In genomic region chr17:80332386-80332785, GRCm38 (mm10) we compare ENCODE assay signal across 9 mouse cellular contexts. TPM values are rescaled to one million over a fixed set of nuclear protein-coding genes. Genes with fewer than 3 reads are reported as not detected.
A peak's percentile ranks its signal among the peaks of the same experiment; 100 is the strongest.
DNase-seq lines count a peak whose midpoint lies in the region; ATAC-seq and TF ChIP-seq lines count a peak whose summit lies in the region.
"Had no signal": no experiment of that assay in that cellular context is flagged by ENCODE, and none has a peak within 500 bp of the region (broad histone marks: within the 10 kb centered on the region; RNA-seq: fewer than 3 reads in every experiment).

No protein-coding gene starts in this region.

- no peak for TF ChIP-seq EP300 in heart, postnatal 0 days (IDR thresholded peaks at IDR 0.05; ENCODE audit: low read depth)
- TF ChIP-seq EP300 in MEL (IDR thresholded peaks at IDR 0.05; ENCODE audit: low read depth in 1 of 2, low read length in 2 of 2): no peak

- intact Hi-C loops in heart, postnatal 25 days (cut with DNase I): no loop called here

- H3K9ac ChIP-seq in heart, postnatal 0 days (replicated peaks; ENCODE audit: low read depth, low read length): no peak overlapping the region
- H3K9ac ChIP-seq in midbrain, embryonic 15.5 days: no peak overlapping the region
- no peak overlapping the region for H3K9ac ChIP-seq in midbrain, embryonic 11.5 days (ENCODE audit: low read length)
- H3K9ac ChIP-seq in MEL (ENCODE audit: control insufficient read depth, low read depth, low read length, poor library complexity, severe bottlenecking): no peak overlapping the region

- H3K4me3 ChIP-seq in heart, postnatal 0 days (ENCODE audit: low read depth, low read length): no peak overlapping the region
- no peak overlapping the region for H3K4me3 ChIP-seq in midbrain, embryonic 15.5 days
- no peak overlapping the region for H3K4me3 ChIP-seq in midbrain, embryonic 11.5 days (ENCODE audit: low read depth, low read length)
- no peak overlapping the region for H3K4me3 ChIP-seq in MEL (ENCODE audit: control insufficient read depth in 1 of 2, insufficient read depth in 1 of 2, low read depth in 2 of 2, low read length in 2 of 2)
- H3K4me3 ChIP-seq: megakaryocyte, embryonic 14.5 days had no signal

- no peak overlapping the region for H3K27ac ChIP-seq in heart, postnatal 0 days (ENCODE audit: low read depth)
- H3K27ac ChIP-seq in midbrain, embryonic 15.5 days: no peak overlapping the region
- no peak overlapping the region for H3K27ac ChIP-seq in midbrain, embryonic 11.5 days (ENCODE audit: low read depth, low read length)
- no peak overlapping the region for H3K27ac ChIP-seq in MEL (ENCODE audit: control insufficient read depth, low read depth, low read length)

- peak; percentile 53 for TF ChIP-seq CTCF in heart, postnatal 0 days (IDR thresholded peaks at IDR 0.05; ENCODE audit: low read depth)
- TF ChIP-seq CTCF in MEL (IDR thresholded peaks at IDR 0.05 in 2 of 3, conservative IDR thresholded peaks at IDR 0.05 in 1 of 3; ENCODE audit: control insufficient read depth in 1 of 3, insufficient read depth in 1 of 3, low read depth in 2 of 3, low read length in 3 of 3, poor library complexity in 1 of 3, severe bottlenecking in 1 of 3): peak in 2 of 3 experiments; percentile 54 to 55; a peak in 4 of 6 replicates

- WGBS in heart, postnatal 0 days: 57% methylated on average over 2 of the region's 2 CpGs
- WGBS in midbrain, embryonic 15.5 days: 77% methylated on average over 2 of the region's 2 CpGs
- 89% methylated on average over 2 of the region's 2 CpGs for WGBS in midbrain, embryonic 11.5 days

- TF ChIP-seq POLR2A in MEL (IDR thresholded peaks at IDR 0.05; ENCODE audit: control insufficient read depth in 1 of 2, insufficient read depth in 1 of 2, low read depth in 1 of 2, low read length in 2 of 2, poor library complexity in 1 of 2): no peak

- no peaks in the 10 kb centered on the region for H3K79me2 ChIP-seq in MEL (ENCODE audit: control insufficient read depth, insufficient read depth, low read length, poor library complexity)

- peak; percentile 63 for TF ChIP-seq RAD21 in MEL (IDR thresholded peaks at IDR 0.05; ENCODE audit: low read depth, low read length)

- H3K27me3 ChIP-seq in heart, postnatal 0 days (ENCODE audit: control insufficient read depth, insufficient read depth, low read length): no peaks in the 10 kb centered on the region
- no peaks in the 10 kb centered on the region for H3K27me3 ChIP-seq in midbrain, embryonic 15.5 days (replicated peaks)
- H3K27me3 ChIP-seq in midbrain, embryonic 11.5 days (ENCODE audit: control insufficient read depth, insufficient read depth, low read length): no peaks in the 10 kb centered on the region
- H3K27me3 ChIP-seq in MEL (ENCODE audit: control insufficient read depth in 1 of 2, insufficient read depth in 2 of 2, low read length in 2 of 2): peaks cover 2 to 5% of the 10 kb centered on the region in 2 experiments; a peak in 3 of 4 replicates

- no peaks in the 10 kb centered on the region for H3K9me3 ChIP-seq in heart, postnatal 0 days (replicated peaks; ENCODE audit: control insufficient read depth, low read length)
- no peaks in the 10 kb centered on the region for H3K9me3 ChIP-seq in midbrain, embryonic 15.5 days
- H3K9me3 ChIP-seq in midbrain, embryonic 11.5 days (ENCODE audit: control insufficient read depth, low read length): no peaks in the 10 kb centered on the region
- no peaks in the 10 kb centered on the region for H3K9me3 ChIP-seq in MEL (replicated peaks; ENCODE audit: insufficient read depth, low read length)
- H3K9me3 ChIP-seq: megakaryocyte, embryonic 14.5 days had no signal

- no peaks in the 10 kb centered on the region for H3K4me1 ChIP-seq in heart, postnatal 0 days (ENCODE audit: control insufficient read depth, insufficient read depth)
- H3K4me1 ChIP-seq in midbrain, embryonic 15.5 days: no peaks in the 10 kb centered on the region
- H3K4me1 ChIP-seq in midbrain, embryonic 11.5 days (ENCODE audit: control insufficient read depth, insufficient read depth, low read length): no peaks in the 10 kb centered on the region
- no peaks in the 10 kb centered on the region for H3K4me1 ChIP-seq in MEL (ENCODE audit: control insufficient read depth in 1 of 2, insufficient read depth in 2 of 2, low read length in 2 of 2)
- H3K4me1 ChIP-seq: megakaryocyte, embryonic 14.5 days had no signal

- no peak for DNase-seq in heart, postnatal 0 days (ENCODE audit: low spot score)
- DNase-seq in heart, postnatal 25 days (ENCODE audit: low spot score): no peak
- DNase-seq in midbrain, embryonic 11.5 days (ENCODE audit: low spot score, missing footprints): no peak
- peak; percentile 40 for DNase-seq in MEL (ENCODE audit: low read depth, low spot score)
- no peak for DNase-seq in urinary bladder, postnatal 36 days (ENCODE audit: low spot score in 2 of 2)

- no peak overlapping the region for H3K4me2 ChIP-seq in heart, postnatal 0 days (ENCODE audit: low read depth, low read length)
- H3K4me2 ChIP-seq in midbrain, embryonic 15.5 days: no peak overlapping the region
- no peak overlapping the region for H3K4me2 ChIP-seq in midbrain, embryonic 11.5 days

- H3K36me3 ChIP-seq in heart, postnatal 0 days (replicated peaks; ENCODE audit: control insufficient read depth, insufficient read depth, low read length): no peaks in the 10 kb centered on the region
- H3K36me3 ChIP-seq in midbrain, embryonic 15.5 days (replicated peaks): no peaks in the 10 kb centered on the region
- no peaks in the 10 kb centered on the region for H3K36me3 ChIP-seq in midbrain, embryonic 11.5 days (ENCODE audit: control insufficient read depth, insufficient read depth, low read length)
- H3K36me3 ChIP-seq in MEL (ENCODE audit: control insufficient read depth in 1 of 2, insufficient read depth in 2 of 2, low read length in 2 of 2): no peaks in the 10 kb centered on the region

- no peak for ATAC-seq in heart, postnatal 0 days (ENCODE audit: insufficient read depth, low read depth)
- ATAC-seq in midbrain, embryonic 15.5 days (replicated peaks): 0 out of 2 replicates have a peak, but pooled peaks have one; percentile 33
- ATAC-seq in midbrain, embryonic 11.5 days (ENCODE audit: low FRiP score): no peak
- peak; percentile 67; the same call in 1 of the 2 replicates for ATAC-seq in megakaryocyte-erythroid progenitor cell, adult 5-6 weeks (replicated peaks; ENCODE audit: low FRiP score, low TSS enrichment, poor library complexity, severe bottlenecking)
- no peak for ATAC-seq in erythroid progenitor cell, adult 5-6 weeks (replicated peaks; ENCODE audit: low FRiP score, poor library complexity, severe bottlenecking)

RNA-seq across cellular contexts. Expression of gene Arhgef33, which starts 25.2 kb away (rescaled TPM):
- total RNA-seq in heart, postnatal 0 days (2014; rRNA removed; ENCODE audit: low replicate concordance): not detected in 2 replicates
- polyA plus RNA-seq in heart, postnatal 0 days (2015; fragmentation: Nextera tagmentation; extraction: Ambion mirVana): 0.86 and 2.0 TPM in 2 replicates
- not detected for total RNA-seq in heart, postnatal 25 days (2021)
- 1.0 and 1.6 TPM in 2 replicates for polyA plus RNA-seq in midbrain, embryonic 15.5 days (2015; fragmentation: Nextera tagmentation; extraction: Ambion mirVana)
- 0.57 and 0.98 TPM in 2 replicates for polyA plus RNA-seq in midbrain, embryonic 11.5 days (2014; fragmentation: Nextera tagmentation; extraction: Ambion mirVana)
- 0.08 TPM in 1 of 2 replicates, not detected in the other for total RNA-seq in MEL (2012; rRNA removed)
- polyA plus RNA-seq in MEL (2012; ENCODE audit: insufficient read depth in 1 of 2, insufficient read length in 2 of 2, low read depth in 1 of 2, low replicate concordance in 2 of 2, missing spikeins in 1 of 2): not detected
- not detected in 2 replicates for total RNA-seq in megakaryocyte-erythroid progenitor cell, adult 5-6 weeks (2014; fragmentation: Nextera tagmentation)
- total RNA-seq in megakaryocyte-erythroid progenitor cell, adult 5-6 weeks (2017): not detected in 2 replicates
- not detected in 2 replicates for total RNA-seq in erythroid progenitor cell, adult 5-6 weeks (2015; ENCODE audit: low replicate concordance)
- not detected in 2 replicates for total RNA-seq in erythroid progenitor cell, adult 5-6 weeks (2017; ENCODE audit: low replicate concordance)

RNA-seq across cellular contexts. Expression of gene Gm10190, which starts 41.0 kb away (rescaled TPM):
- not detected in 2 replicates for total RNA-seq in heart, postnatal 0 days (2014; rRNA removed; ENCODE audit: low replicate concordance)
- polyA plus RNA-seq in heart, postnatal 0 days (2015; fragmentation: Nextera tagmentation; extraction: Ambion mirVana): 0.90 and 1.1 TPM in 2 replicates
- total RNA-seq in heart, postnatal 25 days (2021): not detected
- polyA plus RNA-seq in midbrain, embryonic 15.5 days (2015; fragmentation: Nextera tagmentation; extraction: Ambion mirVana): 3.3 and 4.4 TPM in 2 replicates
- polyA plus RNA-seq in midbrain, embryonic 11.5 days (2014; fragmentation: Nextera tagmentation; extraction: Ambion mirVana): 0.72 and 1.1 TPM in 2 replicates
- not detected in 2 replicates for total RNA-seq in MEL (2012; rRNA removed)
- not detected for polyA plus RNA-seq in MEL (2012; ENCODE audit: insufficient read depth in 1 of 2, insufficient read length in 2 of 2, low read depth in 1 of 2, low replicate concordance in 2 of 2, missing spikeins in 1 of 2)
- not detected in 2 replicates for total RNA-seq in megakaryocyte-erythroid progenitor cell, adult 5-6 weeks (2014; fragmentation: Nextera tagmentation)
- not detected in 2 replicates for total RNA-seq in megakaryocyte-erythroid progenitor cell, adult 5-6 weeks (2017)
- total RNA-seq in erythroid progenitor cell, adult 5-6 weeks (2015; ENCODE audit: low replicate concordance): not detected in 2 replicates
- not detected in 2 replicates for total RNA-seq in erythroid progenitor cell, adult 5-6 weeks (2017; ENCODE audit: low replicate concordance)

RNA-seq across cellular contexts. Expression of gene Dhx57, which starts 42.1 kb away (rescaled TPM):
- total RNA-seq in heart, postnatal 0 days (2014; rRNA removed; ENCODE audit: low replicate concordance): 3.7 and 7.7 TPM in 2 replicates
- 2.9 and 3.0 TPM in 2 replicates for polyA plus RNA-seq in heart, postnatal 0 days (2015; fragmentation: Nextera tagmentation; extraction: Ambion mirVana)
- total RNA-seq in heart, postnatal 25 days (2021): 1 to 10 TPM; 6.0 to 6.5 TPM
- polyA plus RNA-seq in midbrain, embryonic 15.5 days (2015; fragmentation: Nextera tagmentation; extraction: Ambion mirVana): 52.2 and 58.2 TPM in 2 replicates
- 21.3 and 24.5 TPM in 2 replicates for polyA plus RNA-seq in midbrain, embryonic 11.5 days (2014; fragmentation: Nextera tagmentation; extraction: Ambion mirVana)
- 3.4 and 4.1 TPM in 2 replicates for total RNA-seq in MEL (2012; rRNA removed)
- 1 to 10 TPM in 1 of 2 experiments, not detected in 1; 6.8 TPM for polyA plus RNA-seq in MEL (2012; ENCODE audit: insufficient read depth in 1 of 2, insufficient read length in 2 of 2, low read depth in 1 of 2, low replicate concordance in 2 of 2, missing spikeins in 1 of 2)
- 11.7 and 22.2 TPM in 2 replicates for total RNA-seq in megakaryocyte-erythroid progenitor cell, adult 5-6 weeks (2014; fragmentation: Nextera tagmentation)
- total RNA-seq in megakaryocyte-erythroid progenitor cell, adult 5-6 weeks (2017): 7.9 and 12.5 TPM in 2 replicates
- total RNA-seq in erythroid progenitor cell, adult 5-6 weeks (2015; ENCODE audit: low replicate concordance): 2.5 and 4.0 TPM in 2 replicates
- total RNA-seq in erythroid progenitor cell, adult 5-6 weeks (2017; ENCODE audit: low replicate concordance): 1.9 and 2.7 TPM in 2 replicates

RNA-seq across cellular contexts. Expression of gene Morn2, which starts 42.4 kb away (rescaled TPM):
- 3.9 and 11.7 TPM in 2 replicates for total RNA-seq in heart, postnatal 0 days (2014; rRNA removed; ENCODE audit: low replicate concordance)
- polyA plus RNA-seq in heart, postnatal 0 days (2015; fragmentation: Nextera tagmentation; extraction: Ambion mirVana): 20.4 and 20.6 TPM in 2 replicates
- 10 to 100 TPM; 14.8 to 16.0 TPM for total RNA-seq in heart, postnatal 25 days (2021)
- polyA plus RNA-seq in midbrain, embryonic 15.5 days (2015; fragmentation: Nextera tagmentation; extraction: Ambion mirVana): 48.8 and 49.7 TPM in 2 replicates
- polyA plus RNA-seq in midbrain, embryonic 11.5 days (2014; fragmentation: Nextera tagmentation; extraction: Ambion mirVana): 36.2 and 44.6 TPM in 2 replicates
- total RNA-seq in MEL (2012; rRNA removed): 7.4 and 9.0 TPM in 2 replicates
- 10 to 100 TPM in 1 of 2 experiments, not detected in 1; 18.1 TPM for polyA plus RNA-seq in MEL (2012; ENCODE audit: insufficient read depth in 1 of 2, insufficient read length in 2 of 2, low read depth in 1 of 2, low replicate concordance in 2 of 2, missing spikeins in 1 of 2)
- 9.9 and 19.4 TPM in 2 replicates for total RNA-seq in megakaryocyte-erythroid progenitor cell, adult 5-6 weeks (2014; fragmentation: Nextera tagmentation)
- total RNA-seq in megakaryocyte-erythroid progenitor cell, adult 5-6 weeks (2017): 10.5 and 10.9 TPM in 2 replicates
- 3.8 and 13.3 TPM in 2 replicates for total RNA-seq in erythroid progenitor cell, adult 5-6 weeks (2015; ENCODE audit: low replicate concordance)
- total RNA-seq in erythroid progenitor cell, adult 5-6 weeks (2017; ENCODE audit: low replicate concordance): 5.1 and 8.5 TPM in 2 replicates

Comparison
In these comparisons a context has a peak if more than half of its experiments do, and no peak if none do; other contexts are left out.
1. ATAC-seq: peak in midbrain, embryonic 15.5 days (single experiment) and megakaryocyte-erythroid progenitor cell, adult 5-6 weeks (single experiment); none in heart, postnatal 0 days (single experiment), midbrain, embryonic 11.5 days (single experiment) and erythroid progenitor cell, adult 5-6 weeks (single experiment).